Mouse (Mus musculus): ENCODE measurements around the gene Hspb3. TPM values are rescaled to one million over a fixed set of nuclear protein-coding genes. Genes with fewer than 3 reads are reported as not detected.
A peak's percentile ranks its signal among the peaks of the same experiment; 100 is the strongest.

Gene Hspb3
- polyA plus RNA-seq, 1 experiment = not detected

- Histone ChIP-seq H3K27ac (replicated peaks; ENCODE audit: low read depth, low read length) (no peak overlapping the region), H3K4me1 (ENCODE audit: control insufficient read depth, insufficient read depth, insufficient read length, low read length) (no peaks in the 10 kb centered on the region), H3K4me3 (ENCODE audit: insufficient read depth, low read depth, low read length) (no peak overlapping the region)
These were observed 2.7 kb downstream of the Hspb3 start for GRCm38 (mm10) chr13:113660576-113661310.

GRCm38 (mm10) chr13:113657204-113657603 is 6.3 kb downstream of the Hspb3 start:
- H3K27ac ChIP-seq (replicated peaks; ENCODE audit: low read depth, low read length) = no peak overlapping the region
- no peak overlapping the region for H3K4me3 ChIP-seq (ENCODE audit: insufficient read depth, low read depth, low read length)
- no peaks in the 10 kb centered on the region for H3K4me1 ChIP-seq (ENCODE audit: control insufficient read depth, insufficient read depth, insufficient read length, low read length)

- Histone ChIP-seq H3K27ac (replicated peaks; ENCODE audit: low read depth, low read length) (no peak overlapping the region), H3K4me3 (ENCODE audit: insufficient read depth, low read depth, low read length) (no peak overlapping the region), H3K4me1 (ENCODE audit: control insufficient read depth, insufficient read depth, insufficient read length, low read length) (no peaks in the 10 kb centered on the region)
These were observed 6.8 kb downstream of the Hspb3 start for GRCm38 (mm10) chr13:113656639-113657038.

GRCm38 (mm10) chr13:113655511-113655910 is 8.0 kb downstream of the Hspb3 start:
- Histone ChIP-seq H3K27ac (replicated peaks; ENCODE audit: low read depth, low read length) (no peak overlapping the region), H3K4me3 (ENCODE audit: insufficient read depth, low read depth, low read length) (no peak overlapping the region), H3K4me1 (ENCODE audit: control insufficient read depth, insufficient read depth, insufficient read length, low read length) (no peaks in the 10 kb centered on the region)

GRCm38 (mm10) chr13:113640944-113641597 is 22.4 kb downstream of the Hspb3 start:
- no peak overlapping the region for H3K27ac ChIP-seq (replicated peaks; ENCODE audit: low read depth, low read length)
- H3K4me1 ChIP-seq (ENCODE audit: control insufficient read depth, insufficient read depth, insufficient read length, low read length) = no peaks in the 10 kb centered on the region
- no peak overlapping the region for H3K4me3 ChIP-seq (ENCODE audit: insufficient read depth, low read depth, low read length)

- H3K27ac ChIP-seq (replicated peaks; ENCODE audit: low read depth, low read length) = no peak overlapping the region
- H3K4me3 ChIP-seq (ENCODE audit: insufficient read depth, low read depth, low read length) = no peak overlapping the region
These were observed 24.6 kb downstream of the Hspb3 start for GRCm38 (mm10) chr13:113638914-113639313.

GRCm38 (mm10) chr13:113635799-113636222 is 27.7 kb downstream of the Hspb3 start:
- no peak overlapping the region for H3K27ac ChIP-seq (replicated peaks; ENCODE audit: low read depth, low read length)
- 0 out of 2 replicates have a peak overlapping the region, but pooled peaks have one; percentile 5 for H3K4me3 ChIP-seq (ENCODE audit: insufficient read depth, low read depth, low read length)
- H3K4me1 ChIP-seq (ENCODE audit: control insufficient read depth, insufficient read depth, insufficient read length, low read length) = no peaks in the 10 kb centered on the region

More at GRCm38 (mm10) chr13:113638914-113639313, 24.6 kb downstream of the Hspb3 start:
- H3K4me1 ChIP-seq (ENCODE audit: control insufficient read depth, insufficient read depth, insufficient read length, low read length) = no peaks in the 10 kb centered on the region

GRCm38 (mm10) chr13:113634732-113635481 is 28.6 kb downstream of the Hspb3 start:
- H3K27ac ChIP-seq (replicated peaks; ENCODE audit: low read depth, low read length) = no peak overlapping the region
- no peaks in the 10 kb centered on the region for H3K4me1 ChIP-seq (ENCODE audit: control insufficient read depth, insufficient read depth, insufficient read length, low read length)

GRCm38 (mm10) chr13:113632506-113632905 is 31.0 kb downstream of the Hspb3 start:
- Histone ChIP-seq H3K4me3 (ENCODE audit: insufficient read depth, low read depth, low read length) (no peak overlapping the region), H3K27ac (replicated peaks; ENCODE audit: low read depth, low read length) (no peak overlapping the region), H3K4me1 (ENCODE audit: control insufficient read depth, insufficient read depth, insufficient read length, low read length) (no peaks in the 10 kb centered on the region)

More at GRCm38 (mm10) chr13:113634732-113635481, 28.6 kb downstream of the Hspb3 start:
- no peak overlapping the region for H3K4me3 ChIP-seq (ENCODE audit: insufficient read depth, low read depth, low read length)

GRCm38 (mm10) chr13:113627601-113628000 is 35.9 kb downstream of the Hspb3 start:
- H3K4me3 ChIP-seq (ENCODE audit: insufficient read depth, low read depth, low read length) = no peak overlapping the region
- no peaks in the 10 kb centered on the region for H3K4me1 ChIP-seq (ENCODE audit: control insufficient read depth, insufficient read depth, insufficient read length, low read length)
- H3K27ac ChIP-seq (replicated peaks; ENCODE audit: low read depth, low read length) = no peak overlapping the region

- H3K27ac ChIP-seq (replicated peaks; ENCODE audit: low read depth, low read length) = peak overlapping the region; percentile 16; the same call in 1 of the 2 replicates
- H3K4me3 ChIP-seq (ENCODE audit: insufficient read depth, low read depth, low read length) = no peak overlapping the region
- no peaks in the 10 kb centered on the region for H3K4me1 ChIP-seq (ENCODE audit: control insufficient read depth, insufficient read depth, insufficient read length, low read length)
These were observed 40.6 kb downstream of the Hspb3 start for GRCm38 (mm10) chr13:113622865-113623255.

GRCm38 (mm10) chr13:113622122-113622864 is 41.2 kb downstream of the Hspb3 start:
- Histone ChIP-seq H3K4me3 (ENCODE audit: insufficient read depth, low read depth, low read length) (no peak overlapping the region), H3K27ac (replicated peaks; ENCODE audit: low read depth, low read length) (no peak overlapping the region), H3K4me1 (ENCODE audit: control insufficient read depth, insufficient read depth, insufficient read length, low read length) (peaks cover 2% of the 10 kb centered on the region; the same call in 1 of the 2 replicates)

GRCm38 (mm10) chr13:113619003-113619402 is 44.5 kb downstream of the Hspb3 start:
- Histone ChIP-seq H3K27ac (replicated peaks; ENCODE audit: low read depth, low read length) (no peak overlapping the region), H3K4me1 (ENCODE audit: control insufficient read depth, insufficient read depth, insufficient read length, low read length) (peaks cover 13% of the 10 kb centered on the region), H3K4me3 (ENCODE audit: insufficient read depth, low read depth, low read length) (no peak overlapping the region)

- Histone ChIP-seq H3K27ac (replicated peaks; ENCODE audit: low read depth, low read length) (peak within 1 kb of the TSS; percentile 80), H3K4me3 (ENCODE audit: insufficient read depth, low read depth, low read length) (peak within 1 kb of the TSS; percentile 97), H3K4me1 (ENCODE audit: control insufficient read depth, insufficient read depth, insufficient read length, low read length) (peaks cover 16% of the 10 kb centered on the region)
These were observed 45.3 kb downstream of the Hspb3 start, which contains the start of gene Snx18 for GRCm38 (mm10) chr13:113617891-113618823. TSS of gene Snx18 (minus strand) at chr13:113618564.
